Mouse (Mus musculus) liver, embryonic 14 days (tissue): ENCODE data around the gene Abhd2. TPM values are rescaled to one million over a fixed set of nuclear protein-coding genes. Genes with fewer than 3 reads are reported as not detected.

ENCODE experiments used
- polyA plus RNA-seq: library from polyadenylated mRNA; depleted of rRNA; stranded (reverse); fragments of >200 nt; gene quantifications from 2 replicates; pipeline ENCODE4 v1.2.3, GENCODE M21; 2012; rRNA removed

Abhd2 gene
- polyA plus RNA-seq, result 5.1 and 6.6 TPM in 2 replicates

GRCm38 (mm10) chr7:79272789-79273718 lies at the start of gene Abhd2:
Gene Abhd2, plus strand, starts transcription at chr7:79273199.

DNA sequence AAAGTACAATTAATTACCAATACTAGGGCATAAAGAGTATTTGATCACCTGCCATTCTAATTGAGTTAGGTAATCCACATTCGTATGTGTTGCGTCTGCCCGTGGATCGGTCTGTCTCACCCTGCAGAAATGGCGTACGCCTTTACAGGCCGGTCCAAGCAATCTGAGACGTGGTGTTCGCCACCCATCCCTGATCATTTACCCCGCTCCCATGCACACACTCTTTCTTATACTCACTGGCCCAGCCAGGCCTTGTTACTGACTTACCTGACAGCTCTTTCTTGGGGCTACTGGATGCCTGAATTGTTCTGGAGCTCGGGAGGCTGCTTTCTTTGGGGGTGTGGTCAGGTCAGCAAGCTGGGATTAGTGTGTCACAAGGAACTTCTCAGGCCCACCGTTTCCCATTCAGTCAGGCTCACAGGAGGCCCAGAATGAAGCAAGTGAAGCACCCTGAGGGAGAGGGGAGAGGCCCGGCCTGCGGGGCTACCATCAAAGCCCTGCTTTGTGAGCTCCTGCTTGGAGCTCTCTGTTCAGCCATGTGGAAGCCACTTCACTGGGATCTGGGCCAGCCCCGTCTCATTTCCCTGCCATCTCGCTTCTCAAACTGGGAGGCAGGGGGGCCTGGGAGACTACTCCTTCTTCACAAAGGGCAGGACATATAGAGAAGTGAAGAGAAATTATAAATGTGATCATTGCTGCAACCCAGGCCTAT lies 113.6 kb downstream of the Abhd2 start, which contains the start of gene Rlbp1:
TSS of gene Rlbp1 (minus strand) at position 627 of the 712 bp plus-strand sequence.

GRCm38 (mm10) chr7:79391883-79392649 lies 119.1 kb downstream of the Abhd2 start, which contains the start of gene Fanci:
Gene Fanci, plus strand, starts transcription at chr7:79391929.

Other genes with a start within 250 kb of the Abhd2 start
- 0.01 and 0.02 TPM in 2 replicates for gene Acan, start 219.7 kb upstream of the Abhd2 start, polyA plus RNA-seq
- gene Hapln3, start 142.2 kb upstream of the Abhd2 start, polyA plus RNA-seq, result 0.10 TPM in 2 replicates
- 40.2 and 43.7 TPM in 2 replicates for gene Mfge8, start 124.1 kb upstream of the Abhd2 start, polyA plus RNA-seq
- 0.06 TPM in 2 replicates for gene Rlbp1, start 113.8 kb downstream of the Abhd2 start, polyA plus RNA-seq
- 6.4 and 7.7 TPM in 2 replicates for gene Fanci, start 118.7 kb downstream of the Abhd2 start, polyA plus RNA-seq
- 12.8 and 17.1 TPM in 2 replicates for gene Polg, start 193.2 kb downstream of the Abhd2 start, polyA plus RNA-seq